Mouse (Mus musculus) skeletal muscle tissue, adult 2 months (tissue): ENCODE measurements around the gene Vmn1r88.
"Not testable (repeated sequence)": the region's sequence is repeated elsewhere in the genome, so short reads cannot be mapped to it uniquely, and the experiment has no call there.

Source experiments
- DNase-seq: peaks from one replicate; pipeline ENCODE4 v3.0.0-alpha.2; 2012; ENCODE audit warnings: low read depth, low spot score

Vmn1r88 gene

DNA sequence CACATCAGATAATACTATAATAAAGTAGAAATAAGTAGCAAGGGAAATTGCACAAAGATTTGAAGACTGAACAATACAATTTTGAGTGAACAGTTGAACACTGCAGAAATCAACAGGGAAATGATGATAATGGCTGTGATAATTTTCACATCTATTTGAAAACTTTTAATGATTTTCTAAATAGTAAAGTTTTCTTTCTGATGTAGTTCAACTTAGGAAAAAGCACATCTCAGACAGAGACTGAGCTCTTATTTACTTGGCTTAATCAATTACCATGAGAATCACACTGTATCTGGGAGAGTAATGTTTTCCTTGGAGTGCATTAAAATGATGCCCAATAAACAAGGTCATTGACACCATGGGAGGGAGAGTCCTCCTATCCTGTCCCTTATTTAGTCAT, at the start of gene Vmn1r88:
Vmn1r88 (plus strand) TSS at position 301 of the 400 bp plus-strand sequence.
- DNase-seq = no peak

DNA sequence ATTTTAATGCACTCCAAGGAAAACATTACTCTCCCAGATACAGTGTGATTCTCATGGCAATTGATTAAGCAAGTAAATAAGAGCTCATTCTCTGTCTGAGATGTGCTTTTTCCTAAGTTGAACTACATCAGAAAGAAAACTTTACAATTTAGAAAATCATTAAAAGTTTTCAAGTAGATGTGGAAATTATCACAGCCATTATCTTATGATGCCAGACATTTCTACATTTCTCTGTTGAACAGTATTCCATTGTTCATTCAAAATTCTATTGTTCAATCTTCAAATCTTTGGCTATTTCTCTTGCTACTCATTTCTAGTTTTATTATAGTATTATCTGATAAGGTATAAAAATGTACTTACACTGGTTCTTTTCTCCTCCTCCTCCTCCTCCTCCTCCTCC, 39.6 kb upstream of the Vmn1r88 start, which contains the start of gene Vmn1r86:
Vmn1r86 (minus strand) TSS at position 101 of the 400 bp plus-strand sequence.
- no peak for DNase-seq

DNA sequence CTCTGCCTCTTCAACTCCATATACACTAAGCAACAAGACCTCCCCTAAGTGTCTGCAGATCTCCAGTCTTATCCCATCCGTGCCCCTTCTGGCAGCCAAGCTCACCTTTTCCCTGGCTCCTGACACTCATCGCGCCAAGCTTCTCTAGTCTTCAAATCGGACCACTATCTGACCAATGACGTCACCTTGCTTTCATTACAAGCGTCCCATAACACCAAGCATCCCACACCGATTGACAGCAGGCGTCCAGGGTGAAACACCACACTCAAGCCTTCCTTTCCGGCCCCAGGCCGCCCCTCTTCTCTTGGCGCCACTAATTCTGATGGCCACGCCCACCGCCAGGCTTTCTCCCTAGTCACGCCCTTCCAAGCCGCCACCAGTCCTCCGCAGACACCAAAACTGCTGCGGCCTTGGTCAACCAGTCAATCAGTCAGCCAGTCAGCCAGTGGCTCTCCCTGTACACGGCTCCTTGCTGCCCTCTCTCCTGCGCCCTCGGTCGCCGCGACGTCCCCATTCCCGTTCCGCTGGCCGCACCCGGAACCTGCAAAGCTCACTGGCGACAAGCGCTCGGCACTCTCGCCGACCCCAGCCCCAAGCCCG, 35.7 kb upstream of the Vmn1r88 start:
- not testable (repeated sequence) for DNase-seq

DNA sequence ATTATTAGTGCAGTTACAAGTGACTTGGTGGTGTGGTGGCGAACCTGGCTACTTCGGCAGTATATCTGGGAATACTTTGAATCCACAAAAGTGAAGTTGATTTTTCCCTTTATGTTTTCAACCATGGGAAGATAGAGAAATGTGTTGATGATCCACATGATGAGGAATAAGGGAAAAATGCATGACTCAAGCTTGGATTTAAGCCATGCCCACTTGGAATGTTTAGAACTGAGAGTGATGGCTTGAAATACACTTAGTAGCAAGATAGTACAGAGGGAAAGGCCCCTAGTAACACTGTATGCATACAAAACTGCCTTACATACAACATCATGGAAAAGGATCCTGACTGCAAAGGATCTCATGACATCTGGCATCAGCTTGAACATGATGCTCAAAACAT, 27.5 kb upstream of the Vmn1r88 start:
- no peak for DNase-seq

DNA sequence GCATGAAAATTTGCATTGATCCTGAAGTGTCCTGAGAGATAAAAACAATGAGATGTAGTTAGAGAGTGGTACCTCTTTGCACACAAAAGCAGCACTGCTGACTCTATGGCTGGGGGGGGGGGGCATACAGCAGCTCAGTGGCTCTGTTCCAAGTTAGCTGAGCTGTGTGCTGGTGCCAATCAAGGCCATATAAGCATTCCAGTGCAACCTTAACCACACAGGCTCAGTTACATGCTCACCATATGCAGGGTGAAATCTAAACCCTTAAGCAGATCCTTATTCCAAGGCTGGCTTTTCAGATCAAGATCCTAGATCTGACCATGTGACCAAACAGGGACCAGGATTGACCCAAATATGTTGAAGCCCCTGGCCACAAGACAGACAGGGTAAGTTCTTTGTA, 22.0 kb upstream of the Vmn1r88 start:
- DNase-seq = no peak

DNA sequence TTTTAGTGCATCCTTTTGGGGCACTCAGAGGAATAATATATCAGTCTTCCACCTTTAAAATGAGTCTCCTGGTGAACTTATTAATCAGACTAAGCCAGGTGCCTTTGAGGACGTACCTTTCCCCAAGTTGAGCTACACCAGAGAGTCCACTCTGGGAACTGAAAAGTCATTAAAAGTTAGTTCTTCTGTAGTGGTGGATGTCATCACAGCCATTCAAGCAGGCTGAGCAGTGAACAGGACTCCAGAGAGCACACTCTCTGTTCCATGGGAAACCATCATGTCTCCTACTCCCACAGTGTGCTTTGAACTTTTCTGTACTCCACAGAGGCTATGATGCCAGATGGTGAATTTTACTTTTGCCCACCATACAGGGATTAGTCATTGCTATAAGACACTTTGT, 19.3 kb upstream of the Vmn1r88 start, which contains the start of gene Vmn1r87:
Vmn1r87 (minus strand) TSS at position 101 of the 400 bp plus-strand sequence.
- DNase-seq = no peak

DNA sequence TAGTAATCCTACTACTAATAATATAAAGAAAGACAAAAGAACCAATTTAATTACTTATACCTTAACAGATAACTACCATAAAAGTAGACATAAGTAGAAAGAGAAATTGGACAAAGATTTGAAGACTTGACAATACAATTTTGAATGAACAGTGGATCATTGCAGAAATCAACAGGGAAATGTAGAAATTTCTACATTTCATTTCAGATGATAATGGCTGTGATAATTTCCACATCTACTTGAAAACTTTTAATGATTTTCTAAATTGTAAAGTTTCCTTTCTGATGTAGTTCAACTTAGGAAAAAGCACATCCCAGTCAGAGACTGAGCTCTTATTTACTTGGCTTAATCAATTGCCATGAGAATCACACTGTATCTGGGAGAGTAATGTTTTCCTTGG, 53.4 kb downstream of the Vmn1r88 start, which contains the start of gene Vmn1r89:
Vmn1r89 (plus strand) TSS at position 301 of the 400 bp plus-strand sequence.
- no peak for DNase-seq
